Mouse (Mus musculus) neural tube, embryonic 11.5 days (tissue): Measurements from ENCODE around the gene Gm13304. TPM values are rescaled to one million over a fixed set of nuclear protein-coding genes. Genes with fewer than 3 reads are reported as not detected.
"Not testable (repeated sequence)": the region's sequence is repeated elsewhere in the genome, so short reads cannot be mapped to it uniquely, and the experiment has no call there.

Experiments used
- ATAC-seq: fragments of 200-750 bp; cut with Nextera tagmentation; 2 replicates; pipeline ENCODE4 v1.8.0; 2017; ENCODE audit warnings: moderate number of reproducible peaks, mild to moderate bottlenecking, moderate TSS enrichment, moderate library complexity; ENCODE audit not compliant: insufficient read depth, low FRiP score, low TSS enrichment
- DNase-seq: peaks from one replicate; pipeline ENCODE4 v3.0.0-alpha.2; 2015; ENCODE audit warnings: low spot score
- H3K27ac ChIP-seq: fragments of 300-500 bp; sonication (generic); 2 replicates; pipeline ENCODE4 v1.5.1; 2014; ENCODE audit warnings: low read depth, mild to moderate bottlenecking, low read length
- H3K27me3 ChIP-seq: fragments of 300-500 bp; sonication (generic); 2 replicates; pipeline ENCODE4 v1.6.1; 2014; ENCODE audit warnings: mild to moderate bottlenecking, low read length, mixed read lengths; ENCODE audit not compliant: control insufficient read depth, insufficient read depth
- H3K36me3 ChIP-seq: fragments of 300-500 bp; sonication (generic); 2 replicates; pipeline ENCODE4 v1.6.1; 2014; ENCODE audit warnings: mild to moderate bottlenecking, low read length, moderate library complexity, mixed read lengths; ENCODE audit not compliant: control insufficient read depth, insufficient read depth
- H3K4me1 ChIP-seq: fragments of 300-500 bp; sonication (generic); 2 replicates; pipeline ENCODE4 v1.6.1; 2014; ENCODE audit warnings: low read length, mixed read lengths; ENCODE audit not compliant: control insufficient read depth, insufficient read depth
- H3K4me2 ChIP-seq: fragments of 300-500 bp; sonication (generic); 2 replicates; pipeline ENCODE4 v1.6.1; 2014; ENCODE audit warnings: low read depth, mild to moderate bottlenecking, moderate library complexity
- H3K4me3 ChIP-seq: fragments of 300-500 bp; sonication (generic); 2 replicates; pipeline ENCODE4 v1.5.1; 2014; ENCODE audit warnings: low read depth, low read length
- H3K9ac ChIP-seq: fragments of 300-500 bp; sonication (generic); 2 replicates; pipeline ENCODE4 v1.6.1; 2014; ENCODE audit warnings: mild to moderate bottlenecking, low read length
- H3K9me3 ChIP-seq: fragments of 300-500 bp; sonication (generic); 2 replicates; pipeline ENCODE4 v1.6.1; 2016; ENCODE audit warnings: low read length; ENCODE audit not compliant: control insufficient read depth
- WGBS: fragments of 180-500 bp; shearing (Covaris S2); extraction: QIAGEN DNeasy Blood & Tissue Kit; methylation state at CpG from one replicate; pipeline ENCODE4 v1.1.7; 2014; 5-methylcytosine and 5-hydroxymethylcytosine counted together
- polyA plus RNA-seq: library from polyadenylated mRNA; unstranded; fragments of >200 nt; fragmentation: Nextera tagmentation; extraction: Ambion mirVana; gene quantifications from 2 replicates; pipeline ENCODE4 v1.2.1, GENCODE M21; 2014

Gm13304 gene
- not detected in 2 replicates for polyA plus RNA-seq

GRCm38 (mm10) chr4:42114517-42114916, at the start of gene Gm13304:
Gm13304 (plus strand) TSS chr4:42114817.
- H3K4me1 ChIP-seq, H3K27ac ChIP-seq, H3K4me3 ChIP-seq, H3K4me2 ChIP-seq, H3K36me3 ChIP-seq, H3K27me3 ChIP-seq, DNase-seq, H3K9ac ChIP-seq, H3K9me3 ChIP-seq, ATAC-seq: not testable (repeated sequence)
- WGBS, result no CpG with 5 or more reads among the region's 5 CpGs

GRCm38 (mm10) chr4:42090907-42091306, 23.7 kb upstream of the Gm13304 start, which contains the start of gene Gm3893:
Gm3893 (plus strand) TSS chr4:42091207.
- WGBS, result no CpG with 5 or more reads among the region's 2 CpGs
- H3K27ac ChIP-seq, H3K4me1 ChIP-seq, H3K9me3 ChIP-seq, H3K4me2 ChIP-seq, H3K36me3 ChIP-seq, H3K27me3 ChIP-seq, ATAC-seq, H3K9ac ChIP-seq, H3K4me3 ChIP-seq, DNase-seq: not testable (repeated sequence)

- not testable (repeated sequence) for ATAC-seq, H3K4me1 ChIP-seq, DNase-seq, H3K36me3 ChIP-seq, H3K27ac ChIP-seq, H3K4me3 ChIP-seq, H3K9me3 ChIP-seq, H3K4me2 ChIP-seq, H3K9ac ChIP-seq, H3K27me3 ChIP-seq
- WGBS, result no CpG with 5 or more reads among the region's 9 CpGs
Measured at GRCm38 (mm10) chr4:42153136-42153535, 38.5 kb downstream of the Gm13304 start, which contains the start of gene Gm13306. Gm13306 (plus strand) TSS chr4:42153436.

Other genes with a start within 250 kb of the Gm13304 start
- not detected in 2 replicates for gene Gm21541, start 211.2 kb upstream of the Gm13304 start, polyA plus RNA-seq
- gene Gm20878, start 173.2 kb upstream of the Gm13304 start, polyA plus RNA-seq, result 1.6 and 2.1 TPM in 2 replicates
- gene Fam205a4, start 148.8 kb upstream of the Gm13304 start, polyA plus RNA-seq, result not detected in 2 replicates
- gene Gm21093, start 80.1 kb upstream of the Gm13304 start, polyA plus RNA-seq, result 0.19 TPM in 1 of 2 replicates, not detected in the other
- gene Gm3893, start 23.6 kb upstream of the Gm13304 start, polyA plus RNA-seq, result not detected in 2 replicates
- not detected in 2 replicates for gene Gm13306, start 38.6 kb downstream of the Gm13304 start, polyA plus RNA-seq
- not detected in 2 replicates for gene Gm13305, start 53.8 kb downstream of the Gm13304 start, polyA plus RNA-seq
- not detected in 2 replicates for gene Gm10600, start 125.8 kb downstream of the Gm13304 start, polyA plus RNA-seq
- gene Ccl21b, start 140.9 kb downstream of the Gm13304 start, polyA plus RNA-seq, result not detected in 2 replicates
- not detected in 2 replicates for gene Gm21953, start 179.4 kb downstream of the Gm13304 start, polyA plus RNA-seq
- 0.16 TPM in 1 of 2 replicates, not detected in the other for gene Fam205a3, start 203.5 kb downstream of the Gm13304 start, polyA plus RNA-seq